Mouse (Mus musculus): ENCODE data around the gene Ppm1l.

GRCm38 (mm10) chr3:69527384-69527783 lies 210.7 kb downstream of the Ppm1l start:
- no peak for TF ChIP-seq CTCF (conservative IDR thresholded peaks at IDR 0.05; ENCODE audit: low read length)
- no peak for TF ChIP-seq POU5F1 (IDR thresholded peaks at IDR 0.05; ENCODE audit: borderline replicate concordance, low read length)
